Mouse (Mus musculus): ENCODE data around the gene Clec14a. TPM values are rescaled to one million over a fixed set of nuclear protein-coding genes. Genes with fewer than 3 reads are reported as not detected.
"Not testable (repeated sequence)": the region's sequence is repeated elsewhere in the genome, so short reads cannot be mapped to it uniquely, and the experiment has no call there.

Gene Clec14a
- polyA plus RNA-seq (2012; ENCODE audit: insufficient read depth, insufficient read length, missing spikeins): 2.3 and 2.8 TPM in 2 replicates

DNA sequence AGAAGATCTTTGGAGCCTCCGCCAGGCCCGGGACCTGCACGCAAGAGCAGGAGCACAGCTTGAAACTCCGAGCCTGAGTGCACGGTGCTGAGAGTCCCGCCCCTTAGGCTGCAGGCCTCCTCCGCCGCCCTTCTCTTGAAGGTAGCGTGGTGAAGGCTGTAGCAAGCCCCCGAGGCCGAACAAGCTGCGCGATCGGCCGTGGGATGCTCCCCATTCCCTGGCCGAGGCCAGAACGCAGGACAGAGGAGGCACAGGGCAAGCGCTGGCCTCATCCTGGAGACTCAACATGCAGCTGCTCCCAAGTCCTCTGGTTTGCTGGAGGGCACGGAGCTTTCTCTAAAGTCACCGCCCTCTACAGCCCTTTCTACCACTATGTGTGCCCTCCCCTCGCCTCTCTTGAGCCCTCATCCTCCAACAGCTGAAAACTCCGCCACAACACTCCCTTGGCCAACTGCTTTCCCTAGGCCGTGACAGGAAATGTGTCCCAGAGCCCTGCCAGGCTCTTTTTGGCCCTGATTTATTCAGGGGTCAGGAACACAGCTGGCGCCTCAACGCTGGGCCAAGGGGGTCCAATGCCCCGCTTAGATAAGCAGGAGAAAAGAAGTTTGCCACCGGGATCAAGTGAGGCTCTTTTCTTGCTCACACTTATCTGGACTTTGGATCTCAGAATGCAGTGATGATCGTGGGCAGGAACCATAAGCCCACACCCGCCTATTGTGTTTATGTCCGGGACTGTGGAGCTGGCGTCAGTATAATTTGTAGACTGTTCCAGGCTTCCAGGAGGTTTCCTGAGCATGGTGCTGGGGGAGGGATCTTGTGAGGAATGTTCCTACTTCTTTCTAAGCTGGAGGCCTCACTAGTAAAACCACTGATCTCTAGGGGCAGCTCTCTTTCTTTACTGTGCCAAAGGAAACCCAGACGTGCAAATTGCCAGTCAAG is at the start of gene Clec14a:
Gene Clec14a, minus strand, starts transcription at position 728 of the 939 bp plus-strand sequence.
- Histone ChIP-seq H3K4me3 (ENCODE audit: insufficient read depth, low read depth, low read length) (peak within 1 kb of the TSS; percentile 70), H3K4me1 (ENCODE audit: control insufficient read depth, insufficient read depth, insufficient read length, low read length) (peaks cover 4% of the 10 kb centered on the region; the same call in 1 of the 2 replicates), H3K27ac (replicated peaks; ENCODE audit: low read depth, low read length) (peak within 1 kb of the TSS; percentile 98)

DNA sequence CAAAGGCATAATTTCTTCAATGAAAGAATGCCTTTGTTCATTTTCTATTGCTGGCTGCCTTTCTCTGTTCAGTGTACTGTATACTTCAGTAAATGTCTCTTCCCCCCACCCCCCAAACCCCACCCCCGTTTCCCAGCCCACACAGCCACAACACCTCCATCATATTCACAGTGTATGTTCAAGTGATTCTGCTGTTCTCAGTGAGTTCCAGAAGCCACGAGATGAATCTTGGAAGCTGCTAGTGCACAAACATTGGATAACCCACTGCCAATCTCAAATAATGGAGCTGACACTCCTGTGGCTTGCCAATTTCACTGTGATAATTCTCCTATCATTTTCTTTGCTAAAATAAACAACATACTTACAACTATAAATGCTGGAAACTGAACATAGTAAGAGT is 38.7 kb upstream of the Clec14a start:
- H3K4me1 ChIP-seq (ENCODE audit: control insufficient read depth, insufficient read depth, insufficient read length, low read length): no peaks in the 10 kb centered on the region
- H3K27ac ChIP-seq (replicated peaks; ENCODE audit: low read depth, low read length): no peak overlapping the region
- H3K4me3 ChIP-seq (ENCODE audit: insufficient read depth, low read depth, low read length): no peak overlapping the region

DNA sequence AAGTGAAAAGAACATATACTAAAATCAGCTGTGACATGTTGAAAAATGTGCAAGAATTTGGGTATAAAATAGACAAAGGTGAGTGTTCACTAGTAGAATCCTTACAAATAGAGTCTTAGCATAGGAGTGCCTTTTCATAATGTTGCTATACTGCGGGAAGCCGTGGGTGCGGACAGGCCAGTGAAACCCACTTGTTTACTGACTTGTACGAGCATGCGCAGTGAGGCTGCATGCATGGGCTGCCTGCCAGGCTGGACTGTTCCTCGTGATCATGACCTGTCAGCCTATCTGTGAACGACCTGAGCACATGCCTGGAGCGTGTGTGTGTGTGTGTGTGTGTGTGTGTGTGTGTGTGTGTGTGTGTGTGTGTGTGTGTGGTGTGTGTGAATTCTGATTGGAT is 37.3 kb upstream of the Clec14a start:
- H3K4me1 ChIP-seq (ENCODE audit: control insufficient read depth, insufficient read depth, insufficient read length, low read length); H3K27ac ChIP-seq (replicated peaks; ENCODE audit: low read depth, low read length); H3K4me3 ChIP-seq (ENCODE audit: insufficient read depth, low read depth, low read length): not testable (repeated sequence)

DNA sequence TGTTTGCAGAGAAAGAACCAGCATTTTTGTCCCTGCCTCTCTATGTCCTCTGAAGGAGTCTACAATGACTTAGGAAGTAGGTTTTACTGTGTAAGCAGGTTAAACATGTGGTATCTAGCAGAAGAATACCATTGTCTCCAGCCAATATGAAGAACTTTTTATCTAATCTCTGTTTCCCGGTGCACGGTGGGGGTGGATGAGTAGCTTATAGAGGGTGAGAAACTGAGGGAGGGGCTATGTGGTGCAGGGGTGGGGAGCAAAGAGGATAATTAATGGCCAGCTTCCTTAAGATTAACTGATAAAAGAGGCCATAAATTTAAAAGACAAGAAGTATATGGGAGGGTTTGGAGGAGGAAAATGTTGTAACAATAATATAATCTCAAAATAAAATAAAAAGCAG is 36.5 kb upstream of the Clec14a start:
- Histone ChIP-seq H3K4me1 (ENCODE audit: control insufficient read depth, insufficient read depth, insufficient read length, low read length) (no peaks in the 10 kb centered on the region), H3K4me3 (ENCODE audit: insufficient read depth, low read depth, low read length) (no peak overlapping the region), H3K27ac (replicated peaks; ENCODE audit: low read depth, low read length) (no peak overlapping the region)

DNA sequence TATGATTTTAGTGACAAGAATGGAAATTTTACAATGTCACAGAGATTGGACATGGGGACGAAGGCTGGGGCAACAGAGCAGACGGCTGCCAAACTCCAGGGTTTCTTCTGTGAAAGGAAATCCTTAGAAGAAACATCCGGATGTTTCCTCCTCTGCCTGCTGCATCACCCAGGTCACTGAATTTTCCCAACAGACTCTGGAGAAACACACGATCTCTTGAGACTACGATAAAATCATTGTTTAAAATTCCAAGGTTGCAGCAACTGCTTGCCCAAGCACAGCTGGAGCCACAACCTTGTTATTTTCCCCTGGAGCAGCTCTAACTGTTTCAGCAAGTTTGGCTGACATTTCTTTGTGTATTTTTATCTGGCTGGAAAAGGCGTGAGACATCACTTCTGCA is 27.9 kb upstream of the Clec14a start:
- H3K4me3 ChIP-seq (ENCODE audit: insufficient read depth, low read depth, low read length): no peak overlapping the region
- H3K27ac ChIP-seq (replicated peaks; ENCODE audit: low read depth, low read length): no peak overlapping the region
- H3K4me1 ChIP-seq (ENCODE audit: control insufficient read depth, insufficient read depth, insufficient read length, low read length): peaks cover 7% of the 10 kb centered on the region; the same call in 1 of the 2 replicates

DNA sequence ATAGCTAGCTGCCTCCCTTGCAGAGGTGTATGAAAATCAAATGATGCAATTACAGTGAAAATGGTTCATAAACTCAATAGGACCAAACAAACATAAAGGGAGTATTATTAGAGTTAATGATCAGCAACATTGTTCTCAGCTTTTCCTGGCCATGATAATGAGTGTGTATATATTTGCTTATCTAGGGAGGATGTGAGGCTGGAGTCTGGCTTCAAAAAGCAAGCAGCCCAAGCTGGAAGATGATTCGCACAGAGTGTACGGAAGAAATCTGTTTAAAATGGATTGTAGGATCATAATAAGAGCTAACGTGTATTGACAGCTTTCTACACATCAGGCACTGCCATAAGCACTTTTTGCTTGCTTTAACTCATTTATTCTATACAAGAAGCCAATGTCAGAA is 16.8 kb upstream of the Clec14a start:
- no peak overlapping the region for H3K4me3 ChIP-seq (ENCODE audit: insufficient read depth, low read depth, low read length)
- H3K4me1 ChIP-seq (ENCODE audit: control insufficient read depth, insufficient read depth, insufficient read length, low read length): no peaks in the 10 kb centered on the region
- H3K27ac ChIP-seq (replicated peaks; ENCODE audit: low read depth, low read length): no peak overlapping the region

DNA sequence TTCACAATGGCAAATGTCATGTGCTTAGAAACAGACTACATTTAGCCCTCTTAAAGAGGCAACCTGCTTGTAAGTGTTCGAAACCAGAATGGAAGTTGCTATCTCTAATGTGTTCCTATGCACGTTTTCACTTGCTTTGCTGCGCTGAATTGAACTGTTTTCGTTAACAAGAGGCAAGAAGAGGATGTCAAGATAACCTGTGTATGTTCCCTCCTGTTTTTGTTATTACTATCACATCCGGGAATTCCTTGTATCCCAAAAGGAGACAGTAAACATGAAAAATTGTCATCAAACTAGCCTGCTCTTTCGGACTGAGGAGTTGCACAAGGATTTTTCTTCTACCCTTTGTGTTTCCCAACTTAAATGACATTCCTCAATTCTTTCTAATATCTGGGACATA is 1.4 kb upstream of the Clec14a start:
- Histone ChIP-seq H3K27ac (replicated peaks; ENCODE audit: low read depth, low read length) (0 out of 2 replicates have a peak overlapping the region, but pooled peaks have one; percentile 51), H3K4me1 (ENCODE audit: control insufficient read depth, insufficient read depth, insufficient read length, low read length) (peaks cover 4% of the 10 kb centered on the region; the same call in 1 of the 2 replicates), H3K4me3 (ENCODE audit: insufficient read depth, low read depth, low read length) (no peak overlapping the region)

DNA sequence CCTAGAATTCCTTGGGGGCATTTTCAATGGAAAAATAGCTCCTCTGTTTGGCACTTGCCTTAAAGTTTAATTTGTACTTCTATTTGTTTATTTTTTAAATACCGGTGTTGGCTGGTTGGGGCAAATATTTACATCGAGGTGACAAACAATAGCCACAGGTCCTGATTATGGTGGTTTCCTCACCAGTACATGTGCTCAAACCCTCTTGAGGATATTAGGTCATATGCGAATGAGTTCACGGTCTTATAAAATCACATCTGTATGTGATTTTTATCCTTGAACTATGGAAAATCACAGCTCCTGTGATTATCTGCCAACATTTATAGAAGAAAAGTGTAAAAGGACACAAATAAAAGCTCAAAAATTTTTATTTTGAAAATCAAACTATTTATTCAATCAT is 415 bp upstream of the Clec14a start:
- H3K4me3 ChIP-seq (ENCODE audit: insufficient read depth, low read depth, low read length): no peak overlapping the region
- H3K27ac ChIP-seq (replicated peaks; ENCODE audit: low read depth, low read length): peak overlapping the region; percentile 79
- H3K4me1 ChIP-seq (ENCODE audit: control insufficient read depth, insufficient read depth, insufficient read length, low read length): peaks cover 4% of the 10 kb centered on the region; the same call in 1 of the 2 replicates

DNA sequence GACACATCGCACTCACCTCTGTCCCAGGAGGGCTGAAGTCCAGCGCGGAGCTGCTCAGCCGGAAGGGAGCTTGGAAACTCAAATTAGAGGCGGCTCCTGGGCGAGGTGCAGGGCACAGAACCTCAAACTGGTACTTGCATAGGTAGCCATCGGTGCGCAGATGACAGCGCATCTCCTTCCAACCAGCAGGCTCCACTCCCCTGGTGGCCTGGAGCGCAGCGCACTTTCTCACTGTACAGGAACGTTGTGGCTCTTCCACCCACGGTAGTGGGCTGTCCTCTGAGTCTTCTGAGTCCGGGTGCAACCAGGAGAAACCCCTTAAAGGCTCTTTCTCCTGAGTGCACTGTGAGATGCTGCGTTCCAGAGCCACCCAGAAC is 916 bp downstream of the Clec14a start:
- Histone ChIP-seq H3K4me3 (ENCODE audit: insufficient read depth, low read depth, low read length) (peak overlapping the region; percentile 70), H3K27ac (replicated peaks; ENCODE audit: low read depth, low read length) (peak overlapping the region; percentile 98), H3K4me1 (ENCODE audit: control insufficient read depth, insufficient read depth, insufficient read length, low read length) (peaks cover 4% of the 10 kb centered on the region; the same call in 1 of the 2 replicates)

DNA sequence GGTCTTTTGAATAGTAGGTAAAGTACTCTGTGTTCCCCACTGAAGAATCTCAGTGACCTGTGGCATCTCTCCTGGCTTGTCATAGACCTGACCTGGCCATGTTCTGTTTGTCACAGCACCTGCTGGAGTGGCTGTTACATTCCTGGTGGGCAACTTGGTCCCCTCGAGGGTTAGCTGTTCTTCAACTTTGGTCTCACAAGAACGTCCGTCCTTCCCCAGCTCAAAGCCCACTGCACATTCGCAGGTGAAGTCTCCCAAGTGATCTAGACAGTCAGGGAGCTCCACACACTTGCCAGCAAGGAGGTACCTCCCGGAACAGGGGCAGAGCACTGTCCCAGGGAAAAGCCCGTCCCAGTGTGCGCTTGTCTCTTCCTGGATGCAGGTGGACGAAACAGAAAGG is 1.3 kb downstream of the Clec14a start:
- peaks cover 4% of the 10 kb centered on the region; the same call in 1 of the 2 replicates for H3K4me1 ChIP-seq (ENCODE audit: control insufficient read depth, insufficient read depth, insufficient read length, low read length)
- H3K4me3 ChIP-seq (ENCODE audit: insufficient read depth, low read depth, low read length): peak overlapping the region; percentile 70
- H3K27ac ChIP-seq (replicated peaks; ENCODE audit: low read depth, low read length): peak overlapping the region; percentile 98

DNA sequence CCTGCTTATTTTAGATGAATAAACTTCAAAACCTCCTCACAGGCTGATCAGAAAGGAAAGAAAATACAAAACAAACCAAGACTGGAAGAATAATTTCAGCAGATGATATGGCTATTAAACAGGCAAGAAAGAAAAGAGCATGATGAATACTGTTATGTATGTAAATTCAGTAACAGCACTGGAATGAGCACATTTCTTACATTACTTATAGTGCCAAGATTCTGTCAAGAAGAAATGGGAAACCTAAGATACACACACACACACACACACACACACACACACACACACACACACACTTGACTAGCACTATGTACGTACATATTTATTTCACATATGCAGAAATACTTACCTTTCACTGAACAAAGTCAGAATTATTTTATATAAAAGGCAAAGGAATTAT is 17.2 kb downstream of the Clec14a start:
- no peak overlapping the region for H3K4me3 ChIP-seq (ENCODE audit: insufficient read depth, low read depth, low read length)
- no peak overlapping the region for H3K27ac ChIP-seq (replicated peaks; ENCODE audit: low read depth, low read length)
- no peaks in the 10 kb centered on the region for H3K4me1 ChIP-seq (ENCODE audit: control insufficient read depth, insufficient read depth, insufficient read length, low read length)

DNA sequence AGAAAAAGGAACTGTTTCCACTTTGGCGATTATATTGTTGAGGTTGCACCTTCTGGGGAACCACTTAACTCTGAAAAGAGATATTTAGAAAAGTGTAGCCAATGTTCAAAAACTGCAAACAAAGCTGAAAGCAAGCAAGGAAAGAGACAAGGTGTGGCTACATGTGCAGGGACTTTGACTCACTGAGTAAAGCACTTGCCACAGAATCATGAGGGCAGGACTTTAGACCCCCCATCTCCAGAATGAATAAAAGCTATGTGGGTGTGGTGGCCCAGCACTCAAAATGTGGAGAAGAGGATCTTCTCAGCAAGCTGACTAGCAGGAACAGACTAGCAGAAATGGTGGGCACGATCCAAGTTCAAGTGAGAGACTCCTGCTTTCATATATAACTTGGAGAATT is 36.6 kb downstream of the Clec14a start:
- H3K27ac ChIP-seq (replicated peaks; ENCODE audit: low read depth, low read length): no peak overlapping the region
- no peaks in the 10 kb centered on the region for H3K4me1 ChIP-seq (ENCODE audit: control insufficient read depth, insufficient read depth, insufficient read length, low read length)
- no peak overlapping the region for H3K4me3 ChIP-seq (ENCODE audit: insufficient read depth, low read depth, low read length)

DNA sequence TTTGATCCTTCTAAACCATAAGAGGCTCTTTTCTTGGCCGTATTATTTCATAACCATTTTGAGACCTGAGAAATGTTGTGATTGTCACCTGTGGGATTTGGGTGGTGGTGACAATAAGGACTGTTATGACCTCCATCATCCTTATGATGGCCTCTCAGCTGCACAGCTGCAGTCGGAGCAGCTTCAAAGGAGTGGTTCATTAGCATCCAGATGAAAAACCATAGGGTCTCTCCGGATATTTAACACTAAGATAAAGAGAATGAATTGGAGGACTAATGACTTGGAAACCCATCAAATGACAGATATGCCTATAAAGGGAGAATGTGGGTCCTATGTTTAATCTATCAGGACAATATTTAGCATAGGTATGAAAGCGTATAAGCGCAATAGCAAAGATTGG is 43.4 kb downstream of the Clec14a start:
- no peak overlapping the region for H3K4me3 ChIP-seq (ENCODE audit: insufficient read depth, low read depth, low read length)
- H3K27ac ChIP-seq (replicated peaks; ENCODE audit: low read depth, low read length): no peak overlapping the region
- no peaks in the 10 kb centered on the region for H3K4me1 ChIP-seq (ENCODE audit: control insufficient read depth, insufficient read depth, insufficient read length, low read length)

DNA sequence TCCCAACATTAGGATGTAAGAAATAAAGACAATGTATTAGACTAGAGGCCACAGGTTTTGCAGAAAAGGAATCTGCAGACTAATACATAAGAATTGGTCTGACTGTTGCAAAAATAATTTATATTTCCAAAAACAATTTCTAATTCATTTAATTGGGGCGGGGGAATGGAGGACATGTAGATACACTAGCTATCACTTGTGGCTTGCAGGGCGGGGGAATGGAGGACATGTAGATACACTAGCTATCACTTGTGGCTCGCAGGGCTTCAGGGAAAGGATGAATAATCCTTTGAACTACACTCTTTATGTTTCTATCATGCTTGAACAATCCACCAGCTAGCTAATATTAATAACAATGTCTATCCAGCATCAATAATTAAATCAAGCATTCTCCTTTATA is 50.0 kb downstream of the Clec14a start:
- H3K4me3 ChIP-seq (ENCODE audit: insufficient read depth, low read depth, low read length): no peak overlapping the region

DNA sequence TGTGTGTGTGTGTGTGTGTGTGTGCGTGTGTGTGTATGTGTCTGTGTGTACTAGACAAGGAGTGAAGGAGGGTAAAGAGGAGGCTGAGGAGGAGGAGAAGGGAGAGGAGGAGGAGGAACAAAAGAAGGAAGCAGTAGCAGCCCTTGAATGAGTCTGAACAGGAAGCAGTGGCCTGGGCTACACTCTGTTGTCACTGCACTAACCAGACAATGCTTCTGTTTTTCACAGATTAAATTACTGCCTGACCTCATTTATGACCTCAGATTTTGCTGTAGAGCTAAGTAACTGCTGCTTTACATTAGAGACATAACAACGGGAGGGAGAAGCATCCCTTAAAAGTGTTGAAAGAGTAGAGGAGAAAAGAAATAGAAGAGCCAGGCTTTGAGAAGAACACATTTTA is 52.9 kb downstream of the Clec14a start:
- H3K4me3 ChIP-seq (ENCODE audit: insufficient read depth, low read depth, low read length): no peak overlapping the region
- H3K4me1 ChIP-seq (ENCODE audit: control insufficient read depth, insufficient read depth, insufficient read length, low read length): peaks cover 9% of the 10 kb centered on the region
- no peak overlapping the region for H3K27ac ChIP-seq (replicated peaks; ENCODE audit: low read depth, low read length)

More for the DNA sequence above, 50.0 kb downstream of the Clec14a start:
- no peaks in the 10 kb centered on the region for H3K4me1 ChIP-seq (ENCODE audit: control insufficient read depth, insufficient read depth, insufficient read length, low read length)
- H3K27ac ChIP-seq (replicated peaks; ENCODE audit: low read depth, low read length): no peak overlapping the region

All from brown adipose tissue, adult 24 weeks (tissue).